Mouse (Mus musculus): ENCODE results near the gene Lgi2. TPM values are rescaled to one million over a fixed set of nuclear protein-coding genes. Genes with fewer than 3 reads are reported as not detected.

Lgi2 gene
- polyA plus RNA-seq, 1 experiment from 2014 or later = 1.4 TPM

- DNase-seq (ENCODE audit: low spot score) = no peak
- Histone ChIP-seq H3K27ac (ENCODE audit: low read depth, low read length) (no peak overlapping the region), H3K9ac (ENCODE audit: low read length) (no peak overlapping the region), H3K4me3 (ENCODE audit: low read depth, low read length) (no peak overlapping the region), H3K4me2 (ENCODE audit: low read length) (no peak overlapping the region), H3K9me3 (replicated peaks; ENCODE audit: control insufficient read depth, low read length) (no peaks in the 10 kb centered on the region), H3K4me1 (ENCODE audit: control insufficient read depth, insufficient read depth, low read length) (no peaks in the 10 kb centered on the region), H3K36me3 (ENCODE audit: control insufficient read depth, insufficient read depth, low read length) (no peaks in the 10 kb centered on the region), H3K27me3 (replicated peaks; ENCODE audit: control insufficient read depth, insufficient read depth, low read length) (no peaks in the 10 kb centered on the region)
- no peak for ATAC-seq
- WGBS = 84% methylated on average over 4 of the region's 4 CpGs
These were observed 22.4 kb upstream of the Lgi2 start for GRCm38 (mm10) chr5:52588650-52589049.

- no peak overlapping the region for H3K27ac ChIP-seq (ENCODE audit: low read depth, low read length)
- H3K4me3 ChIP-seq (ENCODE audit: low read depth, low read length) = no peak overlapping the region
- no peak overlapping the region for H3K4me2 ChIP-seq (ENCODE audit: low read length)
- WGBS = 73% methylated on average over 9 of the region's 9 CpGs
- no peak overlapping the region for H3K9ac ChIP-seq (ENCODE audit: low read length)
- no peak for DNase-seq (ENCODE audit: low spot score)
- no peaks in the 10 kb centered on the region for H3K4me1 ChIP-seq (ENCODE audit: control insufficient read depth, insufficient read depth, low read length)
- H3K27me3 ChIP-seq (replicated peaks; ENCODE audit: control insufficient read depth, insufficient read depth, low read length) = no peaks in the 10 kb centered on the region
- ATAC-seq = no peak
- no peaks in the 10 kb centered on the region for H3K9me3 ChIP-seq (replicated peaks; ENCODE audit: control insufficient read depth, low read length)
- H3K36me3 ChIP-seq (ENCODE audit: control insufficient read depth, insufficient read depth, low read length) = no peaks in the 10 kb centered on the region
These were observed 21.1 kb upstream of the Lgi2 start for GRCm38 (mm10) chr5:52587291-52587733.

- no peaks in the 10 kb centered on the region for H3K36me3 ChIP-seq (ENCODE audit: control insufficient read depth, insufficient read depth, low read length)
- no peak overlapping the region for H3K9ac ChIP-seq (ENCODE audit: low read length)
- no peak overlapping the region for H3K4me3 ChIP-seq (ENCODE audit: low read depth, low read length)
- H3K27ac ChIP-seq (ENCODE audit: low read depth, low read length) = no peak overlapping the region
- ATAC-seq (no peak), DNase-seq (ENCODE audit: low spot score) (no peak)
- WGBS = 25% methylated on average over 1 of the region's 1 CpGs
- H3K27me3 ChIP-seq (replicated peaks; ENCODE audit: control insufficient read depth, insufficient read depth, low read length) = no peaks in the 10 kb centered on the region
- no peaks in the 10 kb centered on the region for H3K4me1 ChIP-seq (ENCODE audit: control insufficient read depth, insufficient read depth, low read length)
- no peak overlapping the region for H3K4me2 ChIP-seq (ENCODE audit: low read length)
- peaks cover 16% of the 10 kb centered on the region; the same call in 1 of the 2 replicates for H3K9me3 ChIP-seq (replicated peaks; ENCODE audit: control insufficient read depth, low read length)
These were observed 6.3 kb upstream of the Lgi2 start for GRCm38 (mm10) chr5:52572572-52572971.

- ATAC-seq (no peak), DNase-seq (ENCODE audit: low spot score) (no peak)
- H3K4me2 ChIP-seq (ENCODE audit: low read length) = no peak overlapping the region
- no peaks in the 10 kb centered on the region for H3K36me3 ChIP-seq (ENCODE audit: control insufficient read depth, insufficient read depth, low read length)
- no peaks in the 10 kb centered on the region for H3K4me1 ChIP-seq (ENCODE audit: control insufficient read depth, insufficient read depth, low read length)
- no peak overlapping the region for H3K27ac ChIP-seq (ENCODE audit: low read depth, low read length)
- no peak overlapping the region for H3K9ac ChIP-seq (ENCODE audit: low read length)
- WGBS = 53% methylated on average over 6 of the region's 6 CpGs
- no peaks in the 10 kb centered on the region for H3K27me3 ChIP-seq (replicated peaks; ENCODE audit: control insufficient read depth, insufficient read depth, low read length)
- peaks cover 16% of the 10 kb centered on the region; the same call in 1 of the 2 replicates for H3K9me3 ChIP-seq (replicated peaks; ENCODE audit: control insufficient read depth, low read length)
- no peak overlapping the region for H3K4me3 ChIP-seq (ENCODE audit: low read depth, low read length)
These were observed 4.5 kb upstream of the Lgi2 start for GRCm38 (mm10) chr5:52570746-52571145.

- Histone ChIP-seq H3K36me3 (ENCODE audit: control insufficient read depth, insufficient read depth, low read length) (no peaks in the 10 kb centered on the region), H3K9ac (ENCODE audit: low read length) (peak overlapping the region; percentile 71), H3K27me3 (replicated peaks; ENCODE audit: control insufficient read depth, insufficient read depth, low read length) (no peaks in the 10 kb centered on the region), H3K27ac (ENCODE audit: low read depth, low read length) (no peak overlapping the region), H3K4me2 (ENCODE audit: low read length) (peak overlapping the region; percentile 92), H3K9me3 (replicated peaks; ENCODE audit: control insufficient read depth, low read length) (peaks cover 7% of the 10 kb centered on the region; the same call in 1 of the 2 replicates), H3K4me3 (ENCODE audit: low read depth, low read length) (peak overlapping the region; percentile 62), H3K4me1 (ENCODE audit: control insufficient read depth, insufficient read depth, low read length) (0 out of 2 replicates have a peak, but pooled peaks cover 3% of the 10 kb centered on the region)
- peak; percentile 49 for ATAC-seq
- WGBS = 6% methylated on average over 16 of the region's 17 CpGs
- DNase-seq (ENCODE audit: low spot score) = no peak
These were observed 949 bp downstream of the Lgi2 start for GRCm38 (mm10) chr5:52565214-52565812.

- Histone ChIP-seq H3K27me3 (replicated peaks; ENCODE audit: control insufficient read depth, insufficient read depth, low read length) (no peaks in the 10 kb centered on the region), H3K4me1 (ENCODE audit: control insufficient read depth, insufficient read depth, low read length) (0 out of 2 replicates have a peak, but pooled peaks cover 3% of the 10 kb centered on the region), H3K9ac (ENCODE audit: low read length) (no peak overlapping the region), H3K4me3 (ENCODE audit: low read depth, low read length) (no peak overlapping the region), H3K27ac (ENCODE audit: low read depth, low read length) (no peak overlapping the region), H3K9me3 (replicated peaks; ENCODE audit: control insufficient read depth, low read length) (peaks cover 7% of the 10 kb centered on the region; the same call in 1 of the 2 replicates), H3K4me2 (ENCODE audit: low read length) (no peak overlapping the region), H3K36me3 (ENCODE audit: control insufficient read depth, insufficient read depth, low read length) (no peaks in the 10 kb centered on the region)
- no peak for DNase-seq (ENCODE audit: low spot score)
- no peak for ATAC-seq
- WGBS = 28% methylated on average over 3 of the region's 3 CpGs
These were observed 1.9 kb downstream of the Lgi2 start for GRCm38 (mm10) chr5:52564351-52564750.

DNA sequence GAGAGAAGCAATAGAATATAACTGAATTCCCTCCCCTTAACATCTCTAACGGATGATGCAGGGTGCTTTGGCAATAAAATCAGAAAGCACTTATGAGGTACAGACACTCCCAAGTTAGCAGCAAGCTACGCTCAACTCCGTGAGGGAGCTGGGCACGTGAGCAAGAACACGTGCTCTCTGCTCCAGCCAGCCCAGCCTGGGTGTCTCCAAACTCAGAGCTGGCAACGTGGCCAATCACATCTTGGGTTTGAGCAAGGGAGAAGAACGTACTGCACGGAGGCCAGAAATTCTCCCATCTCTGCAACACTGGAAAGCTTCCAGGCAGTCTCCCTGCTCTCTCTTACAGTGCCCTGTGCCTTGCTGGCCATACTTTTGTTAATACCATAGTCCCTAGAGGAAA is 6.0 kb downstream of the Lgi2 start:
- DNase-seq (ENCODE audit: low spot score) = no peak
- Histone ChIP-seq H3K4me1 (ENCODE audit: control insufficient read depth, insufficient read depth, low read length) (0 out of 2 replicates have a peak, but pooled peaks cover under 1% of the 10 kb centered on the region), H3K36me3 (ENCODE audit: control insufficient read depth, insufficient read depth, low read length) (no peaks in the 10 kb centered on the region), H3K9ac (ENCODE audit: low read length) (no peak overlapping the region), H3K4me3 (ENCODE audit: low read depth, low read length) (no peak overlapping the region), H3K9me3 (replicated peaks; ENCODE audit: control insufficient read depth, low read length) (no peaks in the 10 kb centered on the region), H3K27me3 (replicated peaks; ENCODE audit: control insufficient read depth, insufficient read depth, low read length) (no peaks in the 10 kb centered on the region), H3K4me2 (ENCODE audit: low read length) (no peak overlapping the region), H3K27ac (ENCODE audit: low read depth, low read length) (no peak overlapping the region)
- 82% methylated on average over 8 of the region's 8 CpGs for WGBS
- no peak for ATAC-seq

- DNase-seq (ENCODE audit: low spot score) (no peak), ATAC-seq (no peak)
- Histone ChIP-seq H3K4me2 (ENCODE audit: low read length) (no peak overlapping the region), H3K27ac (ENCODE audit: low read depth, low read length) (no peak overlapping the region), H3K27me3 (replicated peaks; ENCODE audit: control insufficient read depth, insufficient read depth, low read length) (no peaks in the 10 kb centered on the region), H3K36me3 (ENCODE audit: control insufficient read depth, insufficient read depth, low read length) (no peaks in the 10 kb centered on the region), H3K9me3 (replicated peaks; ENCODE audit: control insufficient read depth, low read length) (no peaks in the 10 kb centered on the region), H3K4me1 (ENCODE audit: control insufficient read depth, insufficient read depth, low read length) (no peaks in the 10 kb centered on the region), H3K4me3 (ENCODE audit: low read depth, low read length) (no peak overlapping the region), H3K9ac (ENCODE audit: low read length) (no peak overlapping the region)
- WGBS = 52% methylated on average over 7 of the region's 7 CpGs
These were observed 10.7 kb downstream of the Lgi2 start for GRCm38 (mm10) chr5:52555526-52555925.

- 0 out of 2 replicates have a peak, but pooled peaks have one; percentile 10 for ATAC-seq
- Histone ChIP-seq H3K27me3 (replicated peaks; ENCODE audit: control insufficient read depth, insufficient read depth, low read length) (no peaks in the 10 kb centered on the region), H3K9me3 (replicated peaks; ENCODE audit: control insufficient read depth, low read length) (no peaks in the 10 kb centered on the region), H3K9ac (ENCODE audit: low read length) (no peak overlapping the region), H3K27ac (ENCODE audit: low read depth, low read length) (no peak overlapping the region), H3K4me1 (ENCODE audit: control insufficient read depth, insufficient read depth, low read length) (no peaks in the 10 kb centered on the region), H3K4me3 (ENCODE audit: low read depth, low read length) (no peak overlapping the region), H3K36me3 (ENCODE audit: control insufficient read depth, insufficient read depth, low read length) (no peaks in the 10 kb centered on the region), H3K4me2 (ENCODE audit: low read length) (no peak overlapping the region)
- 68% methylated on average over 3 of the region's 3 CpGs for WGBS
- DNase-seq (ENCODE audit: low spot score) = no peak
These were observed 15.0 kb downstream of the Lgi2 start for GRCm38 (mm10) chr5:52551318-52551632.
